Mouse (Mus musculus) urinary bladder, postnatal 36 days (tissue): Measurements from ENCODE around the gene St6gal2.

Source experiments
- DNase-seq, 2 experiments: peaks; one replicate each; pipeline ENCODE4 v3.0.0; 2022; ENCODE audit warnings: low spot score in 2 of 2, mixed read lengths in 1 of 2

St6gal2 gene

DNA sequence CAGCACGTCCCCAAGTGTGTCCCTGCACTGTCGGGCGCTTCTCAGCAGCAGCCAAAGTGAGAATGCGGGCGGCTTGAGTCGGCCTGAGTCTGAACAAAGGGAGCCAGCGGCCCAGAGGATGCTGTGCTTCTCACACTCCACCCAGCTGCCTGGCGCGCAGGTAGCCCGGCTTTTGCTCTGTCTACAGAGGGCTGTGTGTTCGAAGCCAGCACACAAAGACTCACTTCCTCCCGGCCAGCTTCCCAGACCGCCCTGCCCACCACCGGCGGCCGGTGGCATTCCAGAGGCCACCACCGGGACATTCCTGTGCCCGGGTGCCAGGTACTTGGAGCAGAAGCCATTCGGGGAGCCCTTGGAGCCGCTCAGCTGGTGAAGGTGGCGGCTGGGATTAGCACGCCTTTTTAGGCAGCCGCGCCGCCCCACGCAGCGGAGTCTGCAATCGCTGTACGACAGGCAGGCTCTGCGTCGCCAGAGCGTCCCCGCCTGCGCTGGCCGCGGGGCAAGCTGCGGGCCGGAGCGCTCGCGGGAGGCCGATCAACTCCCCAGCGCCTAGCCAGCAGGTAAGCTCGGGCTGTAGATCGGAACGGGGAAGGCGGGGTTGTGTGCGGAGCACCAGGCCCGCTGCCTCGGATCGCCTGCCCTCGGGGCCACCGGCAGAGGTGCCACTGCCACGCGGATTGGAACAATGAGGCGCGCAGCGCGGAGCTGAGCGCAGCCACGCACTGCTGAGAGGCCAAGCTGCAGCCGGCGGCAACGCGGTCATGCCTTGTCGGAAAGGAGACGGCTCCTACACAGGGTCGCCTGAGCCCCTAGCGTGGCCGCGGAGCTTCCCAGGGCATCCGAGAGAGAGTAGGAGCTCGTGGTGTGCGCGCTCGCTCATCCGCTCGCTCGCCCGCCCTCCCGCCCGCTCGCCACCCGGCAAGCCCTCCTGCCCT lies at the start of gene St6gal2:
St6gal2 (plus strand) TSS at position 133 of the 935 bp plus-strand sequence.
- DNase-seq = no peak

DNA sequence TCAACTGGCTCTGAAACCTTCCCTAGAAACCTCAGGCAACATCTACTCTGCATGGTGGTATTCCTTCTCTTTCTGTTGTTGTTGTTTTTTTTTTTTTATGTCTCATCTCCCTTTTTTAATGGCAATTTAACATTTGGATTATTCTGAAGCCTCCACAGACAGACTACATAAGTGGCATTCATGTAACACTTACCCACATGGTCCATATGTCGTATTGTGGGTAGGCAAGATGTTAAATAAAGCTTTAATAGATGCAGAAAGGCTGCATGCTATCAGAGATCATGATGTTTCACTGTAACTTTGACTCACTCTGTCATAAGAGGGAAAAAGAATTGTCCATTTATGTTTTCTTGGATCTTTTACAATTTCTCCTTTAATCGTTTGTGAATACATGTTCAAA lies 39.1 kb upstream of the St6gal2 start:
- no peak for DNase-seq

DNA sequence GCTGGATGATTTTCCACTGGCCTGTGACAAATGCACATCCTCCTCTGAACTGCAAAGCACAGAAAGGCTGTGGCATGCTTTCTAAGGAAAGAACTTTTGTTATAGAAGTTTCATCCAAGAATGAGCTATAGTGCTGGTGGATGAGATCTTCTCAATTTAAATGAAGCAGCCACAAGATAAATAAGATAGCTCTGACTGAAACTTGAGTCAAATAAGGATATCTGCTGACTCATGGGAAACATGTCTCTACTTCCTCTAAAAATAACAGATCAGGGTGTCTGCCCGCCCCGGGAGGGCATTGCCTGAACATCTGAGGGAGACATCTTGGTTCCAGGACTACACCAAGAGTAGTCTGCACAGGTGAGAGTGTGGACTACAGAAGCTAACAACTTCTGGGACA lies 28.7 kb upstream of the St6gal2 start:
- no peak for DNase-seq

DNA sequence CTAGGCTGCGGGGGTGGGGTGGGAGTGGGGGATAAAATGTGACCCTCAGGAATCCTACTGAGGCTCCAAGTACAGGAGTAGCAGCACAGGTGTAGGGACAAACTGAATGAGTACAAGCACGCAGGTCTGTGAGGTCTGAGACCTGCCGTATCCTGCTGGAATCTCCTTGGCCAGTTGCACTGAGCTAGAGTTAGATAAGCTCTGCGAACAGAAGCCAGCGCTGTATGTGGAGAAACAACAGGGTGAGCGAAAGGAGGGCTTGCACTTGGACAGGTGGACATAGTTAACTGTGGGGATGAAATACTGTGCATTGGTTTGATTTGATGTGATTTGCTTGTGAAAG lies 974 bp downstream of the St6gal2 start:
- DNase-seq = no peak

DNA sequence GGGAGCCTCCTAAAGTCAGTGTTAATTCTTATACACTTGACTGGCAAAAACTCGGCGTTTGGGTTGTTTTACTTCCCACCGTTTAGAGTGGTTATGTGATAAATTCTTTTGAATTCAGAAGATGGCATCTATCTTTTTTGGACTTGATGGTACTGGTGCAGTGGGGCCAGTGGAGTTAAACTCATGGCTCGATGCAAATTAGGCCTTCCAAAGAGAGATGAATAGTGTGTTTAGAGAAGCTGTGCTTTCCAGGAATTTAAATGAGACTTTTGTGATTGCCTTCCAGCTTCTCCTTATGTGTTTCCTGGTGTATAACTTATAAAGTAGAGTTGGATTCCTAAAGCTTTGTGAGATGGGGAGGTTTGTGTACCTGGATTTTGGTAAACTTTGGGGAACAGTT lies 1.5 kb downstream of the St6gal2 start:
- DNase-seq = no peak

DNA sequence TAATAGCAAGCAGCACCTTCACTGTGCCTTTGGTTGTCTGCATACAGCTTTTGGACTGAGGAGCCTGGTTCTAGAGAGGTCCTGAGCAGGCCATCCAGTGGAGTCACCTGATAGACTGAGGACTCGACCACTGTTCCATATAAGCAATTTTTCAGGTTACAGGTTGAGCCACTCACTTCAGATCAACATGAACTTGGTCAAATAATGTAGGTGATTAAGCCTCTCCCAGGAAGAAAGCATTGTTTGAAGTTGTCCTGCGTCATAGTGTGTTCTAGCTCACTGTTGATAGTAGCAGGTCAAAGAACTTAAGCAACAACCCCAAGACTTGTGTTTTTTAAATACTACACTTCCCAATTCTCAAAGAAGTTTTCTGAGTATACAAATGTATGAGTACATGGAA lies 5.8 kb downstream of the St6gal2 start:
- DNase-seq = no peak

DNA sequence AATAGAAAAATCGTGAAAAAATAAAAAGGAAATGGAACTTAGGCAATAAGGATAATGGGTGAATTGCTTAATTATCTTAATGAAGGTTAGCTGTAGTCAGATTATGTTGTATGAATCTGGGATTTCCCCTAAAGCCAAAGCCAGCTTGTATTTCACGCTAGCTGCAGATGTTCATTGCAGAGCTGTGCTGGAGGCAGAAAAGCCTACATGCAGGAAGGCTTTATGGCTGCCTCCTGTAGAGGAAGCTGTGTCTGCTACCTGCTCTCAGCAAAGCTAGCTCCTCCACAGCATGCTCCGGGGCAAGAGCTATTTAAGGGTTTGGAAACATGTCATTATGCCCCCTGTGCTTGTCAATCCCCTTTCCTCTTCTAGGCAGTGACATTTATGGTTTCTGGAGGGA lies 9.3 kb downstream of the St6gal2 start:
- DNase-seq = no peak

DNA sequence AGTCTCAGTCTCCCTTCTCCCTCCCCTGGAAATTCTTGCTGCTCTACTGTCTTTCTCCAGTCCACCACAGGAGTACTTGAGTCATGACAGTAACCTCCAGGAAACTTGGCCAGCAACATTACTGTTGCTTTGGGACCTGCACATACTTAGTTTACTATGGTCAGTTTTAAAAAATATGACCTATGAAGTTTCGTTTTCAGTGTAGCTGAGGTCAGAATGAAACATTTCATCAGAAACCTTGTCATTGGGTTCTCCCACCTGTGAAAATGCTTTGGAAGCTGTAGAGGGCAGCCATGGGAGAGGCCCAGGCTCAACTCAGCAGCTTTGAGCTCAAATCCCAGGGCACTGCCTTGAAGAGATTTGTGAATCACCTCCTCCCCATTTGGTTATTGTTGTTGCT lies 15.0 kb downstream of the St6gal2 start:
- DNase-seq = no peak

DNA sequence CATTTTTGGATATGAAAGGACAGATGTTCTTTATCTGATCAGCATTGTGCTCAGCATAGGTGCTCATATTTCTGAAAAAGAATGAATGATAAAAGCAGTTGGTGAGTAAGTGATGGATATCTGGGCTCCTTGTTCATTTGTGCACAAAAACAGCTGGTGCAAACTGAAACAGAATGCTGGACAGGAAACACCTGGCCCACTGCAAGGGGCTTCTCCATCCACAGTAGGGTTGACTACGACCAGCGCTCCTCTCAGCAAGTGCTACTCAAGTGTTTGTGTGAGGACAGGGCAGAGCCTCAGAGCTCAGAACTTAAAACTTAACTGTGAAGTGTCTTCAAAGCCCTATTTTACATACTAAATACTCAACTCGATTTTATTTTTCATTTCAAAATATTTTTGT lies 22.4 kb downstream of the St6gal2 start:
- DNase-seq = no peak

DNA sequence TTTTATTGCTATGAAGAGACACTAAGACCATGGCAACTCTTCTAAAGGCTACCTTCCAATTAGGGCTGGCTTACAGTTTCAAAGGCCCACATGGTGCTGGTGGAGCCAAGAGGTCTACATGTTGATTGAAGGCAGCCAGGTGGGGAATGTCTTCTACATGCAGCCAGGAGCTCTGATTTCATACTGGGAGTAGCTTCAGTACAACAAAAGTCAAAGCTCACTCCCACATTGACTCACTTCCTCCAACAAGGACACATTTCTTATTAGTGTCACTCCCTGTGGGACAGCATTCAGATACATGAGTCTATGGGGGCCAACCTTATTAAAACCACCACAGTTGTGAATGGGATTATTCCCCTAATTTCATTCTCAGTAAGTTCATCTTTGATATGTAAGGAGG lies 23.8 kb downstream of the St6gal2 start:
- DNase-seq = no peak

DNA sequence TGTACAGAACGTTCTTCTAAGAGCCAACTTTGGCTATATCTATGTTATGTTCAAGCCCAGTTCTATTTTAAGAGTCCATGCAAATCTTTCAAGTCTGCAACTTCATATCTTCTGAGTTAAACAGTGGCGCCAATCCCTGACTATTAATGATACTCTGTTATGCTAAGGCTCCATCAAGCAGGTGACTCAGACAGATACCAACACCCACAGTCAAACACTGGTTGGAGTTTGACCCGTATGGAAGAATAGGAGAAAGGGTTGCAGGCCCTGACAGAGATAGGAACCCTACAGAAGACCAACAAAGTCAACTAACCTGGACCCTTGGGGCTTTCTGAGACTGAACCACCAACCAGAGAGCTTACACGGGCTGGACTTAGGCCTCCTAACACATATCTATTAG lies 30.8 kb downstream of the St6gal2 start:
- no peak for DNase-seq

DNA sequence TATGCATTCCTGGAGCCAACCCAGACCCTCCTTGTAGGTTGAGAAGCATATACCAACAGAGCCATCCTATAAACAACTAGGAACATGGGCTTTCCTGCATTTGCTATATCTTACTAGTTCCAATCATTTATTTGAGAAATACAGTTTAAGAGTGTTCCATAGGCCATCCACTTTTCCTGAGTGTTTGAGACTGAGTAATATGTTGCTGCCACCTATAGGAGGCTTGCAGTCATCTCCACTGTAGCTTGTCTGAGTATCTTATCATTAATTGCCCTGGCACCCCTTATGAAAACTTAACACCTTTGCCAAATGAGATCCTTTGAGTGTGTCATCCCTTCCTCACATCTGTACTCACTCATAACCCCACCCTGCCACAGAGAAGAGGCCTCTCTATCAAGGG lies 32.2 kb downstream of the St6gal2 start:
- no peak for DNase-seq

DNA sequence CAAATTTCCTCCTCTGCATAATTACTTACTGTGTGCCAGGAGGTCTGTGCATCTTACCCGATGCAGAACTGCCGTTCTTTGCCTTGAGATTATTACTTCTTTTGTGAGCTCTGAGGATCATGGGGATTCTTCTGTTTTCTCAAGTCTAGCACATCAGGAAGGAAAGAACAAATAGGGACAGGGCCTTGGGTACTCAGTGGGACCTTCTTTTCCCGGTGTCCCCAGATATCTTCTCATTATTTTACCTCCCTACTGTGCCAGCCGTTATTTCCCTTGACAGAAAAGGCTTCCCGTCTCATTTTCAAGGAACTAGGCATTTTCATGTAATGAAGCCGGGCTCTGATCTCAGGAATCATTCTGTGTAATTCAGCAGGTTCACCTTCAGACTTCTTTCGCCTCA lies 34.2 kb downstream of the St6gal2 start:
- no peak for DNase-seq

DNA sequence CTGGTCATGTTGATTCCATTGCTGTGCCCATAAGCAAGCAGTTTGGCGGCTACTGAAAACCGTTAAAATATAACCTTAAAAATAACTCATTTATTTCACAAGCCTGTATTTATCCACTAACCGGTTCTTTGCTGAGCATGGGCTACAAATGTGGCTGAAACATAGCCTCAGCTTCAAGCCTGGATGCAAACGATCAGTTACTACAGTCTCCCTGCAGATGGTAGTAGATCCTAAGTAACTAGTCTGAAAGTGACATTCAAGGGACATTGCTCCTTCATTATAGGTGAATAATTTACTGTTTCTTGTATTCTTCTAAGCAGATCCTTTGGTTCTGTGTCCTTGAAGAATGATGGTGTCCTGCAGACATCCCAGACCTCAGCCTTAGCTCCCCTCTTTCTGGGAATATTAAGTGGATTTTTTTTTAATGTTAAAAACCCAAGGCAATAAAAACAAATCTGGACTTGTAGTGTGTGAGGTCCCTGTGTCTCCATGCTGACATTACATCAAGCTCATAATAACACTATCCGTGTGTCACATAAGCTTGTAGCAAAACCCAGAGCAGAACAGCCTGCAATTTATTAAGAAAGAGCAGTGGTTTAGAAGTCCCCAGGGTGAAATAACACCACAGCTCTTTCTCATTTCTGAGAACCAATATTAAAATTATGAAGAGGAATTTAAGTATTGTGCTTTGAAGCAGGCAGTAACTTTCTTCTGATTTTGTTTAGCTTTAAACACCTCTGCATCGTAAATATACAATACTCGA lies 39.1 kb downstream of the St6gal2 start:
- DNase-seq = no peak

DNA sequence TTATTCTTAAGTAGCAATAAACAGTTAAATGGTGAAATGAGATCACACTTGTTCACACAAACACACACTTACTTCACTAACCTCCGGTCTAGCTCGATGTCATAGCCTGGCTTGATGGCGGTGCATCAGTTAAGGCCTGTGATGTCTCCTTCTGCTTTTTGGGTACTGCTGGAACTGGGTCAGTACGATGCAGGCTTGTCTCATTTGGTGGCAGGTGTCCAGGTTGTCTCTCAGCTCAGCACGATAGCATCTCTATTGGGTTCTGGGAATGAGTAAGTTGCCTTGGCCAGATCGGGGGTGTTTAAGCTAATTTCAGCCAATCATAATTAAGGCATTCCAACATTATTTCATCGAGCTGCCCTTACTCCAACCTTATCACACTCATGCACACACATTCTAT lies 86.7 kb downstream of the St6gal2 start:
- no peak for DNase-seq

DNA sequence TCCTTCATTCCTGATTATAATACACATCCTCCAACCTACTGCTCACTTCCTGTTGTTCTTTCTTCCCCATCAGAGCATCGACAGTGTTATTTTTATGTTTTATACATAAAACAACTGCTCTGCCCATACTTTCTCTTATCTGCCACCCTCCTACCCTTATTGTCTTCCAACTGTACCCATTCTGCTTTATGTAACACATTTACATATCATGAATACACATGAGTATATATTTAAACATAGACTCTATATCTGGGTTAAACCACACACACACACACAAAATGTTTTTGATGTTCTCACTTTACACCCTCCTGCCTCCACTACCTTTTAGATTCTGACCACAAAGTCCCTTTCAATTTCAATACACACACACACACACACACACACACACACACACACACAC lies 103.3 kb downstream of the St6gal2 start:
- DNase-seq = no peak

DNA sequence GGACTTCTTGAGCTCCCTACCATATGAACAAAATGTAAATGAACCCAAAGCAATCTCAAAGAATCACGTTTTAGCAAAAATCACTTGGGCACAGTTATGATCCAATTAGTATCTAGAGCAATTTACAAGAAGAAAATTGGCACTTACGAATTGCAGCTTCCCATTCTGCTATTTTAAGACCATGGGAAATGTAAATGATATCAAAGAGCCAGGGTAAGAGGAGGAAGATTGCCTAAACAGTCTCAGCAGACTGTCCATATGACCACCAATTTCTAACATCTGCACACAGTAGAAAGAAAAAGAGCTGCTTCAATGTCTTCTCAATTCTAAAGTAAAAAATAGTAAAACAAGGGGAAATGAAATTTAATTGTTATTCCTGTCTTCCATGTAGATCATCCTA lies 116.6 kb downstream of the St6gal2 start:
- DNase-seq = no peak
